Mouse (Mus musculus) ZHBTc4 (cell line): ENCODE results near the gene Abl1.

Experiments
- DNase-seq: peaks from one replicate; pipeline ENCODE4 v3.0.0-alpha.2; 2011; ENCODE audit warnings: low read depth, low spot score

Abl1 gene

GRCm38 (mm10) chr2:31823933-31824730 is 136.0 kb downstream of the Abl1 start:
- DNase-seq = peak; percentile 53

- DNase-seq = peak; percentile 44
Observed at GRCm38 (mm10) chr2:31825469-31825911, 137.3 kb downstream of the Abl1 start.

GRCm38 (mm10) chr2:31826094-31827085 is 138.2 kb downstream of the Abl1 start:
- no peak for DNase-seq

GRCm38 (mm10) chr2:31827877-31828276 is 139.7 kb downstream of the Abl1 start:
- no peak for DNase-seq

- DNase-seq = no peak
Observed at GRCm38 (mm10) chr2:31828311-31828825, 140.2 kb downstream of the Abl1 start.

GRCm38 (mm10) chr2:31836091-31836490 is 147.9 kb downstream of the Abl1 start:
- DNase-seq = no peak

- no peak for DNase-seq
Observed at GRCm38 (mm10) chr2:31836985-31837384, 148.8 kb downstream of the Abl1 start.

- no peak for DNase-seq
Observed at GRCm38 (mm10) chr2:31838868-31839267, 150.7 kb downstream of the Abl1 start.

GRCm38 (mm10) chr2:31844729-31845136 is 156.6 kb downstream of the Abl1 start:
- peak; percentile 29 for DNase-seq

- DNase-seq = peak; percentile 25
Observed at GRCm38 (mm10) chr2:31845512-31845895, 157.3 kb downstream of the Abl1 start.

GRCm38 (mm10) chr2:31845896-31846691 is 157.9 kb downstream of the Abl1 start, which contains the start of gene Fibcd1:
Gene Fibcd1 (minus strand): TSS chr2:31846005.
- peak; percentile 30 for DNase-seq

GRCm38 (mm10) chr2:31846692-31847660 is 158.8 kb downstream of the Abl1 start:
- DNase-seq = no peak

- peak; percentile 66 for DNase-seq
Observed at GRCm38 (mm10) chr2:31847908-31848307, 159.7 kb downstream of the Abl1 start.

- no peak for DNase-seq
Observed at GRCm38 (mm10) chr2:31850141-31850540, 162.0 kb downstream of the Abl1 start.
